Mouse (Mus musculus) T-cell, adult 2 months (primary cell): ENCODE measurements around the gene Tshr.
"Not testable (repeated sequence)": the region's sequence is repeated elsewhere in the genome, so short reads cannot be mapped to it uniquely, and the experiment has no call there.

ENCODE experiments used
- DNase-seq: peaks from one replicate; pipeline ENCODE4 v3.0.0; 2022; ENCODE audit warnings: low spot score

Tshr gene

GRCm38 (mm10) chr12:91384281-91385017 lies at the start of gene Tshr, which contains the start of gene Cep128:
Tshr (plus strand) TSS chr12:91384563.
Cep128 (minus strand) TSS chr12:91384409.
- peak; percentile 93 for DNase-seq

GRCm38 (mm10) chr12:91338656-91339055 lies 45.7 kb upstream of the Tshr start:
- DNase-seq, result not testable (repeated sequence)

GRCm38 (mm10) chr12:91353783-91354182 lies 30.6 kb upstream of the Tshr start:
- DNase-seq, result no peak

GRCm38 (mm10) chr12:91369173-91369572 lies 15.2 kb upstream of the Tshr start:
- no peak for DNase-seq

DNA sequence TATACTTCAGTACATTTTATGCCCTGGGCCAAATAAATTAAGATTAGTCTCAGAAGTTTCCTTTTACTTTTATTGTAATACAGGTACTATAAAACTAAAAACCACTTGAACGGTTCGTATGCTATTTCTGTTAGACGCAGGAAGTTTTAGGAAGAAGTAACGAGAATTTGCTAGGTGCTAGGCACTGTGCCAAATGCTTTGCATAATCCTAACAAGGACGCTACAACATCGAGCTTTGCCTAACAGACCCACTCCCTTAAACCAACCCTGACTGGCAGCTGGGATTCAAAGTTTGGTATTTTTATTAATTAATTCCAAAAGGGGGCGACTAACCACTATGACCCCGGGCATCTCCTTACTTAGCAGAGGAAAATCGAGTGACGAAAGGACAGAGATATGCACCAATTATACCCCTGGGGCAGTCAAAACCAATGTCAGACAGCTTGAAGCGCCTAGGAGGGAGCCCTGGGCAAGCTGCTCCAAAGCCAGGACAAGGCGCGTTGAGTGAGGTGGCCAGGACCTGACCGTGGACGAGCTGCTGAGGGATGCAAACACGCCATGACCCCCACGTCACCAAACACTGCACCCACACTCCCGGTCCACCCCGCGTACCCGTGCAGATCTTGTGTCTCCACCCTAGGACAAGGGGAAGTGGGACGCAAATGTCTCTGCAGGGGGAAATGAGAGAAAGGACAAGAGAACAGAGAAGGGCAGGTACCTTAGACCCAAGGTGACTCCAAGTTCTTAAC lies 673 bp upstream of the Tshr start:
- no peak for DNase-seq

GRCm38 (mm10) chr12:91400232-91401048 lies 16.1 kb downstream of the Tshr start:
- DNase-seq, result peak; percentile 28

- DNase-seq, result no peak
Measured at GRCm38 (mm10) chr12:91401049-91401352, 16.6 kb downstream of the Tshr start.

GRCm38 (mm10) chr12:91410306-91410705 lies 25.9 kb downstream of the Tshr start:
- DNase-seq, result no peak

DNA sequence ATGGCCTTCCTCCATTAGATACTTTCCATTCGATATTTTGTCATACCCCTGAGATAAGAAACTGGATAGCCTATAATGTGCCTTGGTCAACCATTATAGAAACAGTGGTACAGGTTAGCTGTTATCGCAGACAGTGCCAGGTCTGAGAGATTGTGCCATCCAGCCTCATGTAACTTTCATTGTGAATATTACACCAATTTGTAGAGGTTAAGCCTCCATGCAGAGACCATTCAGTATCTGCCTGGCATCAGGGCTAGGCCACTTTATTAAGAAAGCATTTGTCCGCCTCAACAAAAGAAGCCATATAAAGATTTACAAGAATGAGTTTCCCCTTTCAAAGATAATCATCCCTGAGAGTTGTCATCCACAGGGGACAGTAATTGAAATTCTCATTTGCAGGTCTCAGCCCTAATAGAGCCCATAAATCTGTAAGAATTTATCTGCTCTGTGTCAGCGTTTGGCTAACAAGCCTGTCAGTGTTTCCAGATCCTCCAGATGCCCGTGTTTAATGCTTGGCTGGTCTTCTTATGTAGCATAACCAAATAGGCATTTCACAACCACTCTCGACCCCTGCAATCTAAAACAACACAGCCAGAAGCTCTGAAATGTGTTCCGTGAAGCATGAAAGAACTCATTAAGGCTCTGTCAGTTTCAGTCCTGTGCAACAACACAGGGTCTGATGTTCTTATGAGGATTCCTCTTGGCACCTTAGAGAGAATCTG lies 28.3 kb downstream of the Tshr start:
- no peak for DNase-seq

- DNase-seq, result no peak
Measured at GRCm38 (mm10) chr12:91415112-91415511, 30.7 kb downstream of the Tshr start.

DNA sequence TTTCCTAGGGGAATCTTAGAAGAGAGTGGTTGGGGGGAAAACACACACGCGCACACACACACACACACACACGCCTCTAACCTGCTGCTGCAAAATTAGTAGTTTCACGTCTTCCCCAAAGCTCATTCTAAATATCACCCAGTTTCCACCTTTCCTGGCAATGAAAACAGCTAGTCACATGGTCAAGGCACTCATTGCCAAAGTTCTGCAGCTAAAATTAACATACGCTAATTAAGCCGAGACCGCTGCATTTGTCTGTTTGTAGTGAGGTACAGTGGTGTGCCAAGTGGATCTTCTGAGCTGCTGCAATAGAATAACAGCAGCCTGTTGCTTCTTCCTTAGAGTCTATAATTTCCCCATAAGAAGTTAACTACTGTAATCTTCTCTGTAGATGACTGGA lies 32.5 kb downstream of the Tshr start:
- no peak for DNase-seq

- peak; percentile 46 for DNase-seq
Measured at GRCm38 (mm10) chr12:91418791-91419190, 34.4 kb downstream of the Tshr start.

GRCm38 (mm10) chr12:91421272-91421671 lies 36.9 kb downstream of the Tshr start:
- DNase-seq, result no peak

- peak; percentile 51 for DNase-seq
Measured at GRCm38 (mm10) chr12:91423125-91423820, 38.9 kb downstream of the Tshr start.

- no peak for DNase-seq
Measured at GRCm38 (mm10) chr12:91426499-91426898, 42.1 kb downstream of the Tshr start.

DNA sequence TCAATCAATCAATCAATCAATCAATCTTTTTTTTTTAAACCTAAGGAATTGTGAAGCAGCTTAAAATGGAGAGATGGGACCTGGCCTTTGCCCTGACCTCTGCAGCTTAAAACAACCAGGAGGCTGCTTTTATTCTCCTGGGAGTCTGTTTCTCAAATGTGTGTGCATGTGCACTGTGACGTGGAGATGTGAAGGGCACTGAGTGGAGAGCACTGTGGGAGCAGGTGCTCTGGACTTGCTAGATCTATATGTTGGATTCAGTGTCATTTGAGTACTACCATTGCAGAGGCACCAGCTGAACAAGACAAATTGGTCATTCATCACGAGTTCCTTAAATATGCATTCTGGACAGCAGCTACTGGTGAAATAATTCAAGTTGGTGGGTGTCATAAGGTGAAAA lies 42.8 kb downstream of the Tshr start:
- no peak for DNase-seq

DNA sequence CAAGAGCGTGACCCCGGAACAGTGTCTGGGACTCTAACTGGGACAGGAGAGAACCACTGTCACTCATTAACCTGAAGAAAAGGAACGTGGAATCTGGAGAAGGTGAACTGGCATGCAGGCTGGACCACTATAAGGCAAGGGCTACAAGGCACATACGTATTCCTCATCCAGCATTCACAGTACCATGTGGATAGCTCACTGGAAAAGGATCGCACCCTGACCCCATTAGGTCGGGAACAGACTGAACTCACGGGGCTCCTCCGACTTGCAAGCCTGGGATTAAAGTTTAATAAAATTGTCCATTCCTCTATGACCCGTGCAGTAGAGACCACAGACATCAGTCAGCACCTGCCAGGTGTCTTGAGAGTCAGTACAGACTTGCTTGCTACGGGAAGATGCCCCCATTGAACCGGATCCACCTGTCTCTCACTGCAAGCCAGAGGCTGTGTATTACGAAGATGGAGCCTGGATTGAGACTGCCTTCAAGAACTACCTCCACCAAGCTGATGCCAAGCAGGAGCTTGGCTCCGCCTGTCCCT lies 97.9 kb downstream of the Tshr start:
- DNase-seq, result no peak

DNA sequence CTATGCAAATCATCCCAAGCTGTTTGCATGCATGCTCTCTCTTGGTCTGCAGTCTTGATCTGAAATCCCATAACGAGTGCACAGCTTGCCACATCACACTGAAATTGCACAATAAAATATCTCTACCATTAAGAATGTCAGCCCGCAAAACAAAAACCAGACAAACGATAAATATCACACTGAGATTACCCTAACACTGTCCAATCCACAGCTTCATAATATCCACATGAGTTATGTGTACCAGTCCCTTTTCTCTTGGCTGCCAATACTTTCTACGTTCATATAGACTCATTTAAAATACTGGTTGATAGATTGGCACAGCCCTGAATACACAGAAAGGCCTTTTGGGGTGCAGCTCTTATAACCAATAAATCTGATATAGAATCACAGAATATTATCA lies 102.0 kb downstream of the Tshr start:
- DNase-seq, result no peak

DNA sequence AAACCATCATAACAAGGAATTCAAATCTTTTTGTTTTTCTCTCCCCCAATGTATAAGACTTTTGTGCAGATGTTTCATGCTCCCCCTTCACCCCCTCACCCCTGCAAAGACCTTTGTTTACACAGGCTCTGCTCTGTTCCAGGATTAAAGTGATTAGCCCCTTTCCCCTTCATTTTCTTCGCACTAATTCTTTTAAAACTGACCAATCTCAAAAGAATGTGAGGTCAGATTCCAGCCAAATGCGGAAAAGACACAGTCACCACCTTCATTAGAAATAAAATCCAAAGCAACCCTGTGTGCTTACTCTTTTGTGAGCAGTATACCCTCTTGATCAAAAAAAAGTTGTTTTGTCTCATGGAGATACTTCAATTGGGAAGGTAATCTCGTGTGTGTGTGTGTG lies 104.0 kb downstream of the Tshr start:
- DNase-seq, result no peak

GRCm38 (mm10) chr12:91495497-91496225 lies 111.3 kb downstream of the Tshr start:
- DNase-seq, result no peak

GRCm38 (mm10) chr12:91496226-91496558 lies 111.8 kb downstream of the Tshr start:
- no peak for DNase-seq
